Mouse (Mus musculus) limb, embryonic 11.5 days (tissue): ENCODE measurements at regions not wholly inside any gene's neighbourhood (a gene's known extent, or its start where the extent isn't known, plus 50 kb on each side); places are given as distances from the start of the nearest gene placed in this dataset.

Source experiments
- ATAC-seq: fragments of 200-750 bp; cut with Nextera tagmentation; 2 replicates; pipeline ENCODE4 v1.8.0; 2017; ENCODE audit warnings: low read depth; ENCODE audit not compliant: insufficient number of reproducible peaks, low FRiP score, low TSS enrichment
- DNase-seq: peaks from one replicate; pipeline ENCODE4 v3.0.0-alpha.2; 2015; ENCODE audit warnings: low spot score
- H3K27ac ChIP-seq: fragments of 300-500 bp; sonication (generic); replicated peaks from 2 replicates; pipeline ENCODE4 v1.5.1; 2014; ENCODE audit warnings: low read depth, mild to moderate bottlenecking, low read length
- H3K27me3 ChIP-seq: fragments of 300-500 bp; sonication (generic); 2 replicates; pipeline ENCODE4 v1.6.1; 2014; ENCODE audit warnings: mild to moderate bottlenecking, low read length, mixed read lengths; ENCODE audit not compliant: control insufficient read depth, insufficient read depth
- H3K36me3 ChIP-seq: fragments of 300-500 bp; sonication (generic); 2 replicates; pipeline ENCODE4 v1.6.1; 2014; ENCODE audit warnings: mild to moderate bottlenecking, low read length, moderate library complexity, mixed read lengths; ENCODE audit not compliant: control insufficient read depth, insufficient read depth
- H3K4me1 ChIP-seq: fragments of 300-500 bp; sonication (generic); 2 replicates; pipeline ENCODE4 v1.6.1; 2014; ENCODE audit warnings: low read length, mixed read lengths; ENCODE audit not compliant: control insufficient read depth, insufficient read depth
- H3K4me2 ChIP-seq: fragments of 300-500 bp; sonication (generic); 2 replicates; pipeline ENCODE4 v1.6.1; 2014; ENCODE audit warnings: low read depth, mild to moderate bottlenecking, moderate library complexity; ENCODE audit not compliant: severe bottlenecking
- H3K4me3 ChIP-seq: fragments of 300-500 bp; sonication (generic); 2 replicates; pipeline ENCODE4 v1.5.1; 2014; ENCODE audit warnings: low read depth, low read length
- H3K9ac ChIP-seq: fragments of 300-500 bp; sonication (generic); 2 replicates; pipeline ENCODE4 v1.6.1; 2014; ENCODE audit warnings: mild to moderate bottlenecking, low read length
- H3K9me3 ChIP-seq: fragments of 300-500 bp; sonication (generic); 2 replicates; pipeline ENCODE4 v1.6.1; 2016; ENCODE audit warnings: low read length; ENCODE audit not compliant: control insufficient read depth
- WGBS: fragments of 180-500 bp; shearing (Covaris S2); extraction: QIAGEN DNeasy Blood & Tissue Kit; methylation state at CpG from one replicate; pipeline ENCODE4 v1.1.7; 2014; 5-methylcytosine and 5-hydroxymethylcytosine counted together

GRCm38 (mm10) chr13:78629041-78629727, 429.6 kb upstream of the Nr2f1 start:
- ATAC-seq = peak; percentile 74
- 15% methylated on average over 10 of the region's 10 CpGs for WGBS
- Histone ChIP-seq H3K27ac (no peak overlapping the region), H3K4me3 (no peak overlapping the region), H3K36me3 (no peaks in the 10 kb centered on the region), H3K9ac (no peak overlapping the region), H3K4me1 (peaks cover 7% of the 10 kb centered on the region), H3K4me2 (no peak overlapping the region; the same call in 1 of the 2 replicates), H3K27me3 (no peaks in the 10 kb centered on the region), H3K9me3 (no peaks in the 10 kb centered on the region)
- DNase-seq = peak; percentile 70

- Histone ChIP-seq H3K4me1 (peaks cover 7% of the 10 kb centered on the region), H3K4me2 (no peak overlapping the region), H3K27ac (no peak overlapping the region), H3K27me3 (no peaks in the 10 kb centered on the region), H3K9me3 (no peaks in the 10 kb centered on the region), H3K4me3 (no peak overlapping the region), H3K36me3 (no peaks in the 10 kb centered on the region), H3K9ac (no peak overlapping the region)
- DNase-seq = peak; percentile 29
- peak; percentile 79; the same call in 1 of the 2 replicates for ATAC-seq
- 19% methylated on average over 2 of the region's 2 CpGs for WGBS
Measured at GRCm38 (mm10) chr13:78623652-78624051, 424.1 kb upstream of the Nr2f1 start.

- Histone ChIP-seq H3K4me3 (no peak overlapping the region), H3K27ac (no peak overlapping the region), H3K4me1 (no peaks in the 10 kb centered on the region), H3K36me3 (no peaks in the 10 kb centered on the region), H3K9me3 (no peaks in the 10 kb centered on the region), H3K9ac (no peak overlapping the region), H3K27me3 (no peaks in the 10 kb centered on the region), H3K4me2 (no peak overlapping the region)
- DNase-seq = no peak
- WGBS = 85% methylated on average over 1 of the region's 1 CpGs
- no peak for ATAC-seq
Measured at GRCm38 (mm10) chr13:78602861-78603211, 403.3 kb upstream of the Nr2f1 start.

- H3K36me3 ChIP-seq = no peaks in the 10 kb centered on the region
- no peak for ATAC-seq
- H3K27ac ChIP-seq = no peak overlapping the region
- no peak overlapping the region for H3K9ac ChIP-seq
- no peak overlapping the region for H3K4me2 ChIP-seq
- peak; percentile 37 for DNase-seq
- no peaks in the 10 kb centered on the region for H3K4me1 ChIP-seq
- no peaks in the 10 kb centered on the region for H3K27me3 ChIP-seq
- no peaks in the 10 kb centered on the region for H3K9me3 ChIP-seq
- 39% methylated on average over 6 of the region's 6 CpGs for WGBS
- H3K4me3 ChIP-seq = no peak overlapping the region
Measured at GRCm38 (mm10) chr13:78602211-78602860, 402.8 kb upstream of the Nr2f1 start.

- H3K9ac ChIP-seq = no peak overlapping the region
- WGBS = 26% methylated on average over 7 of the region's 7 CpGs
- no peaks in the 10 kb centered on the region for H3K36me3 ChIP-seq
- H3K4me2 ChIP-seq = no peak overlapping the region
- H3K27me3 ChIP-seq = no peaks in the 10 kb centered on the region
- 0 out of 2 replicates have a peak, but pooled peaks cover 3% of the 10 kb centered on the region for H3K4me1 ChIP-seq
- no peaks in the 10 kb centered on the region for H3K9me3 ChIP-seq
- DNase-seq (no peak), ATAC-seq (no peak)
- H3K4me3 ChIP-seq = no peak overlapping the region
- H3K27ac ChIP-seq = no peak overlapping the region
Measured at GRCm38 (mm10) chr13:78580863-78581595, 381.5 kb upstream of the Nr2f1 start.

GRCm38 (mm10) chr13:78577497-78577896, 377.9 kb upstream of the Nr2f1 start:
- Histone ChIP-seq H3K9ac (no peak overlapping the region), H3K36me3 (no peaks in the 10 kb centered on the region), H3K9me3 (no peaks in the 10 kb centered on the region), H3K4me1 (0 out of 2 replicates have a peak, but pooled peaks cover 3% of the 10 kb centered on the region), H3K4me3 (no peak overlapping the region), H3K4me2 (no peak overlapping the region), H3K27me3 (no peaks in the 10 kb centered on the region), H3K27ac (no peak overlapping the region)
- DNase-seq = no peak
- no peak for ATAC-seq
- WGBS = 88% methylated on average over 1 of the region's 1 CpGs

- 64% methylated on average over 9 of the region's 9 CpGs for WGBS
- no peak overlapping the region for H3K4me3 ChIP-seq
- ATAC-seq (no peak), DNase-seq (no peak)
- H3K4me1 ChIP-seq = 0 out of 2 replicates have a peak, but pooled peaks cover 3% of the 10 kb centered on the region
- H3K9me3 ChIP-seq = no peaks in the 10 kb centered on the region
- no peaks in the 10 kb centered on the region for H3K27me3 ChIP-seq
- no peak overlapping the region for H3K27ac ChIP-seq
- H3K36me3 ChIP-seq = no peaks in the 10 kb centered on the region
- no peak overlapping the region for H3K4me2 ChIP-seq
- no peak overlapping the region for H3K9ac ChIP-seq
Measured at GRCm38 (mm10) chr13:78576300-78577296, 377.0 kb upstream of the Nr2f1 start.

- H3K4me2 ChIP-seq = no peak overlapping the region
- no peak overlapping the region for H3K27ac ChIP-seq
- H3K27me3 ChIP-seq = no peaks in the 10 kb centered on the region
- DNase-seq (no peak), ATAC-seq (no peak)
- no peak overlapping the region for H3K4me3 ChIP-seq
- H3K36me3 ChIP-seq = no peaks in the 10 kb centered on the region
- H3K9me3 ChIP-seq = no peaks in the 10 kb centered on the region
- no peak overlapping the region for H3K9ac ChIP-seq
- WGBS = 75% methylated on average over 2 of the region's 2 CpGs
- no peaks in the 10 kb centered on the region for H3K4me1 ChIP-seq
Measured at GRCm38 (mm10) chr13:78571093-78571492, 371.5 kb upstream of the Nr2f1 start.
